Mouse (Mus musculus) kidney, postnatal 0 days (tissue): ENCODE data around the gene Map3k14. TPM values are rescaled to one million over a fixed set of nuclear protein-coding genes. Genes with fewer than 3 reads are reported as not detected.

ENCODE experiments used
- ATAC-seq: fragments of 200-750 bp; cut with Nextera tagmentation; replicated peaks from 2 replicates; pipeline ENCODE4 v1.8.0; 2017; ENCODE audit warnings: low read depth, moderate number of reproducible peaks, moderate TSS enrichment, moderate library complexity; ENCODE audit not compliant: low FRiP score
- DNase-seq: peaks from one replicate; pipeline ENCODE4 v3.0.0-alpha.2; 2016; ENCODE audit warnings: low spot score
- H3K27ac ChIP-seq: fragments of 300-500 bp; sonication (generic); 2 replicates; pipeline ENCODE4 v1.5.1; 2014; ENCODE audit warnings: mild to moderate bottlenecking
- H3K27me3 ChIP-seq: fragments of 300-500 bp; sonication (generic); 2 replicates; pipeline ENCODE4 v1.6.1; 2014; ENCODE audit warnings: low read length, mixed read lengths; ENCODE audit not compliant: insufficient read depth
- H3K36me3 ChIP-seq: fragments of 300-500 bp; sonication (generic); 2 replicates; pipeline ENCODE4 v1.6.1; 2014; ENCODE audit warnings: low read length, mixed read lengths; ENCODE audit not compliant: insufficient read depth
- H3K4me1 ChIP-seq: fragments of 300-500 bp; sonication (generic); replicated peaks from 2 replicates; pipeline ENCODE4 v1.6.1; 2014; ENCODE audit warnings: antibody characterized with exemption, low read length, mixed read lengths; ENCODE audit not compliant: insufficient read depth
- H3K4me2 ChIP-seq: fragments of 300-500 bp; sonication (generic); 2 replicates; pipeline ENCODE4 v1.6.1; 2014; ENCODE audit warnings: mild to moderate bottlenecking, low read length, moderate library complexity, mixed read lengths
- H3K4me3 ChIP-seq: fragments of 300-500 bp; sonication (generic); replicated peaks from 2 replicates; pipeline ENCODE4 v1.5.1; 2014; ENCODE audit warnings: low read depth, low read length
- H3K9ac ChIP-seq: fragments of 300-500 bp; sonication (generic); 2 replicates; pipeline ENCODE4 v1.6.1; 2014; ENCODE audit warnings: low read depth, low read length
- H3K9me3 ChIP-seq: fragments of 300-500 bp; sonication (generic); replicated peaks from 2 replicates; pipeline ENCODE4 v1.6.1; 2016; ENCODE audit warnings: low read length, inconsistent platforms, mixed read lengths
- CTCF ChIP-seq: IDR thresholded peaks from 2 replicates; pipeline ENCODE4 v1.5.1; 2016; ENCODE audit warnings: antibody characterized with exemption, low read depth, mild to moderate bottlenecking, moderate library complexity
- WGBS: fragments of 180-500 bp; shearing (Covaris S2); extraction: QIAGEN DNeasy Blood & Tissue Kit; methylation state at CpG from one replicate; pipeline ENCODE4 v1.1.7; 2014; 5-methylcytosine and 5-hydroxymethylcytosine counted together
- polyA plus RNA-seq: library from polyadenylated mRNA; unstranded; fragments of >200 nt; fragmentation: Nextera tagmentation; extraction: Ambion mirVana; gene quantifications from 2 replicates; pipeline ENCODE4 v1.2.1, GENCODE M21; 2015

Gene Map3k14
- polyA plus RNA-seq, 1 experiment from 2014 or later, result 3.2 TPM

DNA sequence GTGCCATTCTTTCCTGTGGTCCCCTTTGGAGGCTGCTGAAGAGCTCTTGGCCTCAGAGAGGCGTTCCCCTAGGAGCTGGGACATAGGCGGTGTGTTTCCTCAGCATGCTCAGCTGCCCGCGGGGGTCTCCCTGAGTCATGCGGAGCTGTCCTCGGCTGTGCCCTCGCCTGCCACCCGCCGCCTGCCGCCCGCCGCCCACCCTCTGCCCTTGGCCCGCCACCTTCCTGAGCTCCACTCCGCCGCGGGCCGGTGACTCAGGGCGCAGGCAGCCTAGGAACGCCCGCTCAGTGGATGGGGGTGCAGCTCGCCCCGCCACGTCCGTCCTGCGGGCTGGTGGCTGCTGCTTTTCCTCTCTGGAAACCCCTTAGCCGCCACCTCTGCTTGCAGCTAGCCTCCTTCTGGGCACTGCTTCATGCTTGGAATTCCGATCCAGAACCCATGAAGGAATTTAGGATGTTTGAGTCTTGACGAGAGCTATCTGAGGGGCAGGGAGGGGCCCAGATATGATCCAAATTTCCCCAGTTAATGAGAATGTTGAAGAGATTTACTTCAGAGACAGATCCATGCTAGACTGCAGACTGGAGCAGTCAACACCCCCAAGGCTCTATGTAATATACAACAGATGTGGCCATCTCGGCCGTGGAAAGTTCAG, 44.8 kb upstream of the Map3k14 start:
- TF ChIP-seq CTCF, result no peak; the same call in 1 of the 2 replicates
- Histone ChIP-seq H3K27ac (peak overlapping the region; percentile 78), H3K4me1 (peaks cover 13% of the 10 kb centered on the region), H3K36me3 (no peaks in the 10 kb centered on the region), H3K4me3 (peak overlapping the region; percentile 38), H3K27me3 (no peaks in the 10 kb centered on the region), H3K9ac (peak overlapping the region; percentile 31; the same call in 1 of the 2 replicates), H3K4me2 (peak overlapping the region; percentile 69), H3K9me3 (no peaks in the 10 kb centered on the region)
- 2% methylated on average over 30 of the region's 30 CpGs for WGBS
- DNase-seq (peak; percentile 72), ATAC-seq (peak; percentile 81)

GRCm38 (mm10) chr11:103309956-103310574, 42.8 kb upstream of the Map3k14 start:
- Histone ChIP-seq H3K4me2 (no peak overlapping the region), H3K27ac (no peak overlapping the region), H3K4me1 (peaks cover 7% of the 10 kb centered on the region), H3K36me3 (no peaks in the 10 kb centered on the region), H3K9me3 (no peaks in the 10 kb centered on the region), H3K9ac (no peak overlapping the region), H3K4me3 (no peak overlapping the region), H3K27me3 (no peaks in the 10 kb centered on the region)
- ATAC-seq, result no peak
- DNase-seq, result no peak
- TF ChIP-seq CTCF, result no peak
- 63% methylated on average over 10 of the region's 10 CpGs for WGBS

GRCm38 (mm10) chr11:103307910-103308309, 40.6 kb upstream of the Map3k14 start:
- ATAC-seq, result no peak
- peaks cover 5% of the 10 kb centered on the region; the same call in 1 of the 2 replicates for H3K4me1 ChIP-seq
- H3K36me3 ChIP-seq, result no peaks in the 10 kb centered on the region
- 45% methylated on average over 8 of the region's 8 CpGs for WGBS
- H3K9ac ChIP-seq, result no peak overlapping the region
- no peak overlapping the region for H3K4me2 ChIP-seq
- H3K27me3 ChIP-seq, result no peaks in the 10 kb centered on the region
- H3K4me3 ChIP-seq, result no peak overlapping the region
- TF ChIP-seq CTCF, result no peak
- no peaks in the 10 kb centered on the region for H3K9me3 ChIP-seq
- DNase-seq, result peak; percentile 25
- H3K27ac ChIP-seq, result no peak overlapping the region

GRCm38 (mm10) chr11:103304525-103304924, 37.3 kb upstream of the Map3k14 start:
- H3K9ac ChIP-seq, result no peak overlapping the region
- DNase-seq (no peak), ATAC-seq (no peak)
- no peaks in the 10 kb centered on the region for H3K36me3 ChIP-seq
- no peaks in the 10 kb centered on the region for H3K27me3 ChIP-seq
- H3K27ac ChIP-seq, result no peak overlapping the region
- no peaks in the 10 kb centered on the region for H3K9me3 ChIP-seq
- WGBS, result 82% methylated on average over 9 of the region's 9 CpGs
- TF ChIP-seq CTCF, result no peak
- no peak overlapping the region for H3K4me3 ChIP-seq
- no peak overlapping the region for H3K4me2 ChIP-seq
- H3K4me1 ChIP-seq, result no peaks in the 10 kb centered on the region

- Histone ChIP-seq H3K9ac (no peak overlapping the region), H3K4me1 (no peaks in the 10 kb centered on the region; the same call in 1 of the 2 replicates), H3K9me3 (no peaks in the 10 kb centered on the region), H3K4me2 (no peak overlapping the region), H3K27ac (no peak overlapping the region), H3K27me3 (no peaks in the 10 kb centered on the region), H3K36me3 (no peaks in the 10 kb centered on the region), H3K4me3 (no peak overlapping the region)
- DNase-seq, result no peak
- ATAC-seq, result no peak
- no peak for TF ChIP-seq CTCF
- WGBS, result 89% methylated on average over 7 of the region's 7 CpGs
Observed at GRCm38 (mm10) chr11:103294772-103295171, 27.5 kb upstream of the Map3k14 start.

GRCm38 (mm10) chr11:103294066-103294465, 26.8 kb upstream of the Map3k14 start:
- H3K27me3 ChIP-seq, result no peaks in the 10 kb centered on the region
- no peak overlapping the region for H3K9ac ChIP-seq
- DNase-seq (no peak), ATAC-seq (no peak)
- WGBS, result 81% methylated on average over 6 of the region's 6 CpGs
- H3K4me3 ChIP-seq, result no peak overlapping the region
- H3K27ac ChIP-seq, result no peak overlapping the region
- no peaks in the 10 kb centered on the region for H3K36me3 ChIP-seq
- no peaks in the 10 kb centered on the region for H3K9me3 ChIP-seq
- H3K4me2 ChIP-seq, result no peak overlapping the region
- no peak for TF ChIP-seq CTCF
- no peaks in the 10 kb centered on the region; the same call in 1 of the 2 replicates for H3K4me1 ChIP-seq
